Mouse (Mus musculus) mesoderm, embryonic 11.5 days (tissue): ENCODE data around the gene BC049730.
"Not testable (repeated sequence)": the region's sequence is repeated elsewhere in the genome, so short reads cannot be mapped to it uniquely, and the experiment has no call there.

Experiments
- DNase-seq: peaks from one replicate; pipeline ENCODE4 v3.0.0-alpha.2; 2012; ENCODE audit warnings: low read depth, low spot score

The BC049730 gene

DNA sequence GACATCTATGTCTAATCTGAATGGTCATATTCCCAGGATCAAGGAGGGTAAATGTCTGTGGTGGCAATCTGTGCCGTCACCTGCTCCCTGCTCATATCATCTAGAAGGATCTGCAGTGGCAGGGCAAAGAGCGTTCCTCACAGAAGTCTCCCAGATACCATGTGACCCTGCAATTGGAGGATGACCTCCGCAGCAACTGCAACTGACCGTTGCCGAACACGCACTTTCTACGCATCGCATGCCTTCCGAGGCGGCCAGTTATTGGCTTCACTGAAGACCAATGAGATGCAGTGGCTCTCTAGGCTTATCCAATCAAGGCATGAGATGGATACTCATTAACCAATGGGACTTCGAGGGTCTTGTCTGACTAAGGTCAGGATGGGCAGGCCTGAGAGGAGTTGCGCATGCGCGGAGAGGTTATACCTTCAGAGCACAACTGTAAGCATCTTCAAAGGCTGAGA lies at the start of gene BC049730:
Gene BC049730 (plus strand): TSS at position 411 of the 461 bp plus-strand sequence.
- no peak for DNase-seq

DNA sequence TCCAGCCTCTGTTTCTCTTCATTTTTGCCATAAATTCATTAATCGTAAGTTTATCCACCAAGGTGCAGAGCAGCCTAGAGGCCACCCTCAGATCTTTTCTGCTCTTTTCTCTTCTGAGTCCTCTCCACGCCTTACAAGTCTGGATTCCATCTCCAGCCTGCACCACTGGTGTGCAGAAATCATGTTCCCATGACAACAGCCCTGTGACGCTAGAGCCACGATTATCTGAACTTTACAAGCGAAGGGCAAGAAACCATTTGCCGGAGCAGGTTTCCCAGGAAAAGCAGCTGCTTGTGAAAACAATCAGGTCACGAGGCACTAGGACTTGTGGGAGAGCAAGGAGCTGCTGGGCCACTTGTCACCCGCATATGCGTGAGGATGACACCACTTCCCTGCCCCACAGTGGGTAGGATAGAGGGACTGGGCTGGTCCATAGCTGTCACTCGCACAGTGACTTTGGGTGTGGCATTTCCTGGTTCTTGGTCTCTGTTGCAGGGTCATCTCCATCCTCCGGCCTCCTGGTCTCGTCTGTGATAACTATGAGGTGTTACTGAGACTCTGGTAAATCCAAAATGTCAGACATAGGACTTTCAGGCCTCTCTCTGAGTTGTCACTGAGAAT lies 49.2 kb upstream of the BC049730 start:
- DNase-seq, result no peak

DNA sequence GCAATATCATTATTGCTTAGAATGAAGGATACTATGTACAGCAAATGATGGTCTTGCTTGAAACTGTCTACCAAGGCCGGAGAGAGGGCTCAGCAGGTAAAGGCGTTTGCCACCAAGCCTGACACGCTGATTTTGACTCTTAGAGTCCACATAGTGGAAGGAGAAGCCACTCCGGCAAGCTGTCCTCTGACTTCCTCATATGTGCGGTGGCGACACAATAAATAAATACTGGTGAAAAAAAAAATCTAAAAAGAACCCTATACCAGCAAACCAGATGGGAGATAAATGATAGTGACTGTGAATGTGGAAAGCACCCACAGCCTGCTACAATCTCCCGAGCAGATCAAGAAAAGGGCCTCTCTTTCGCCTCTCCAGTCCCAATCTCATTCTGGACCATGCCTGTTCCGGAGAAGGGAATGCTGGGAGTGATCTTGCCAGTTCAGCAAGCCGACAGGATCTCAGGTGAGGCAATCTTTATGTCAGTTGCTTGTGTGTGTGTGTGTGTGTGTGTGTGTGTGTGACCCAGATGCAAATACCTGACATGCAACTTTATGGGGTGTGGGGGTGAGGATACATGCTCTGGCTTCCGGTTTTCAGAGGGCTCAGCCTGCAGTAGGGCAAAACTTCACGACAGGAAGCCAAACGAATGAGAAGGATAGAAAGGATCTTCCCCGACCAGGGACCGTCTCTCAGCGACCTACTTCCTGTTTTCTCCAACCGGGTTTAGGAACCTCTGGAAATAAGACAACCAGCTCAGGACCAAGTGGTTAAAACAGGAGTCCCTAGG lies 47.7 kb upstream of the BC049730 start:
- no peak for DNase-seq

DNA sequence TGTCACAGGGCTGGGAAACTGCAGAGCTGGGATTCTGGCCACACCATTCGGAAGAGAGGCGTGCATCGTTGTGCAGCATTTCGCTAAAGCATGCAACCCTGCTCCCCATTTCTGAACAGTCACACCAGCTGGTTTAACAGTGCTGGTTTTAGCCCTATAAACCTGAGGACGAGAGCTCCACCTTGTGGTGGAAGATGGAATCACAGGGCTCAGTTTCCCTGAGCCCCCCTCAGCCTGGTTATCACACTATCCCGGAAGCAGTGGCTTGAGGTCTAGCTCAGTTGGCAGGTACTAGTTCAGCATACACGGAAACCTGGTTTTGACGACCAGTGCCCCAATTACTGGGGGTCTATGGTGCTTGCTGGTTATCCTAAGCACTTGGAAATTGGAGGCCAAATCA lies 46.5 kb upstream of the BC049730 start:
- DNase-seq, result peak; percentile 87

DNA sequence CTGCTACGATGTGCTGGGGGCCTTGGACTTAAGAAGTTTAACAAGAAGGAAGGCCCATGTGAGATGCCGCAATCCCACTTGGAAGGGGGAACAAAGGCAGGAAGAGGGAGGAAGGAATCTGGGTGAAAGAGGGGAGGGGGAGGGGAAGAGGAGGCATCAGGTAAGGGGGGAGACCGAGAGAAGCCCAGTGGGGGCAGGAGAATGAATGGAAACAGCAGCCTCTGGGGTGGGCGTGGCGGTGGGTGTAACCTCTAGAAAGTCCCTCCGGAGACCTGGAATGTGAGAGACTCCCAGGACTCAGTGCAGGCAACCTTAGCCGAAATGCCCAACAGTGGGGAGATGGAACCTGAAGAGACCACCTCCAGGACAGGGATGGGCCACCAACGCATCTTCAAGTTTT lies 44.7 kb upstream of the BC049730 start:
- DNase-seq, result no peak

DNA sequence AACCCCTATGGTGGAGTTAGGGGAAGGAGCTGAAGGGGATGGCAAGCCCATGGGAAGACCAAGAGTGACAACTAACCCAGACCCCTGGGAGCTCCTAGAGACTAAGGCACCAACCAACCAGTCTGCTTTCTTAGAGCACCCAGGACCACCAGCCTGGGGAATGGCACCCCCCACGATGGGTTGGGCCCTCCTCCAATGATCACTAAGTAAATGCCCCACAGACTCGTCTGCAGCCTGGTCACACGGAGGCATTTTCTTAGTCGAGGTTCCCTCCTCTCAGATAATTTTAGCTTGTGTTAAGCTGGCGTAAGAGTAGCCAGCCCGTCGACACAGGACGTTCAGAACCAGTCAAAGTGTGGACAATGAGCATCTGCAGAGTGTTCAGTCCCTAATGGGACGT lies 44.1 kb upstream of the BC049730 start:
- no peak for DNase-seq

DNA sequence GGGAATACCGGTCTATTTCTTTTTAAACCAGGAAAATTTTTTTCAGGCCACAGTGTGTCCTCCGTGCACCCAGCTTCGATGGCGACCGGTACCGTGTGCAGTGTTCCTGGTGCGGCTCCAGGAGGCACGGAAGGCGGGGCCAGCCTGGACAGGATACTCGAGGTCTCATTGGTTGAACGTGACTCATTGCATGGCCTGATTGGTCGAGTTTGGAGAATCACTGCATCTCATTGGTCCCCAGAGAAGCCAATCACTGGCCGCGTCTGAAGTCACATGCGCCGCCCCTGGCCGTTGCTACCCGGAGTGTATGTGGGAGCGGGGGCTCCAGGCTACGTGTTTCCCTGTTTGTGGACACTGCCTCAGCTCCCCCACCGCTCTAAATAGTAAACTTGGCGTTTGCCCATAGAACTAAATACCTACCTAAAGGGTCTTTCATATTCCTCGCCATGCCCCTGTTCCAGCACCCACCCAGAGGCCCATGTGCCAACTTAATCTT lies 37.0 kb upstream of the BC049730 start:
- DNase-seq, result no peak

DNA sequence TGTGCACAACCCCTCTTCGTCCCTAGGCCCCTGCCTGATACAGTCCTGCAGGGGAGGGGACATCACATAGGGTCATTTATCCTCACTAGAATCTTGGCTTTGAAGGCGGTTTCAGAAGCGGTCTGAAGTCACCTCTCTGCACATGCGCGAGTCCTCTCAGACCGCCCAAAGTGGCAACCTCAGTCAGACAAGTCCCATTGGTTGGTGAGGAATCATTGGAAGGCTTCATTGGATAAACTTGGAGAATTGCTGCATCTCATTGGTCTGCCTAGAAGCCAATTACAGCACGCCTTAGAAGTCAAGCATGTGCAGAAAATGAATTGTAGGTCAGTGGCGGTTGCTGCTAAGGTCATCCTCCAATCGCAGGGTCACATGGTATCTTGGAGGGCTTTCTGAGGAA lies 32.5 kb upstream of the BC049730 start, which contains the start of gene Tex101:
Gene Tex101 (minus strand): TSS at position 101 of the 400 bp plus-strand sequence.
- DNase-seq, result no peak

DNA sequence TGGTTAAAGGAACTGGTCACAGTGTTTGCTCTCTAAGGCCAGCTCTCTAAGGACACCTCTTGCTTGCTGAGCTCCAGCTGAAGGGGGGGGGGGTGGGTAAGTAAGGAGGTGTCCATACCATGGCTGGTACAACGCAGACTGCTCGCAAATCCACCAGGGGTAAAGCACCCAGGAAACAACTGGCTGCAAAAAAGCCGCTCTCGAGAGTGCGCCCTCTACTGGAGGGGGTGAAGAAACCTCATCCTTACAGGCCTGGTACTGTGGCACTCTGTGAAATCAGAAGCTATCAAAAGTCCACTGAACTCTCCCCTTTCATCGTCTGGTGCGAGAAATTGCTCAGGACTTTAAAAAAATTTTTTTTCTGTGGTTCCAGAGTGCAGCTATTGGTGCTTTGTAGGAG lies 24.9 kb upstream of the BC049730 start:
- DNase-seq, result not testable (repeated sequence)

DNA sequence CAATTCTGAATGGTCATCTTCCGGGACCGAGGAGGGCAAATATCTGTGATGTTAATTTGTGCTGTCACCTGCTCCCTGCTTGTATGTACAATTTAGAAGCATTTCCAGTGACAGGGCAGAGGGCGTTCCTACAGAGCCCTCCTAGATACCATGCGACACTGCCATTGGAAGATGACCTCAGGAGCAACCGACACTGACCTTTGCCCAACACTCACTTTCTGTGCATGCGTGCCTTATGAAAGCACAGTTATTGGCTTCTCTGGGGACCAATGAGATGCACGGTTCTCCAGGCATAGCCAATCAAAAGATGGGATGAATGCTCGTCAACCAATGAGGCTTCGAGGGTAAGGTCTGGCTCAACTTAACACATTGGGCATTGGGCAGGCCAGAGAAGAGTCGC lies 21.5 kb upstream of the BC049730 start:
- not testable (repeated sequence) for DNase-seq

DNA sequence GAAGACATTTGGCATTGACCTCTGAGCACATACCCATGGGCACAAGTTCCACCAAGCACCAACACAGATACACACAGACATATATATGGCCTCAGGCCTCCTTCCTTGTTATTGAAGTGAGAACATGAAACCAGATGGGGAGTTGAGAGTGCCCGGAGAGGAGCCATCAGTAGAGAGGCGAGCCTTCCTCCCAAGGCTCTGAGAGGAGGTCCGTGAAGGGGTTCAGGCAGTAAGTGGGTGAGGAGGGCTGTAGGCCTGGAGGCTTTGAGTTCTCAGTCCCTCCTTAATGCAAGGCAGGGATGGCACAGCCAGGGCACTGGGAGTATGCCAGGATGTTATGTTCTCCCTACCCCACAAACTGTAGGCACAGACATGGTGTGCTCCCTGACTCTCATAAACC lies 16.3 kb upstream of the BC049730 start:
- DNase-seq, result not testable (repeated sequence)

DNA sequence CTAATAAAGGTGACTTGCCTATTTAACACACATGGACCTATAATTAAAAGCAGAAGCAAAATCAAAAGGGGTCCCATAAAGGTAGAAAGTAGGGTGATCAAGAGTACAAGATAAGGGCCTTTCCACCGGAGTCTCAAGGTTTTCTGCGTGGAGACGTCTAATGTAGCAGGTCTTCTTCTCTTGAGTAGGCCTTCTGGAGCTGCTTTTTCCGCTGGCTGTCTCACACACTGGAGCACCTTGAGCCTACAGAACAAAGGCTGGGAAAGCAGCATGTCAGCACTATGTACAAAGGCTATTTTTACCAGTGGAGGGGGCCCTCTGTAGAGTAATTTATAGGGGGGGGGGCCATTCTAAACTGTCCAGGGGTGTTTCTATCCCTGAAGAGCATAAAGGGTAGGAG lies 11.2 kb upstream of the BC049730 start:
- DNase-seq, result not testable (repeated sequence)

DNA sequence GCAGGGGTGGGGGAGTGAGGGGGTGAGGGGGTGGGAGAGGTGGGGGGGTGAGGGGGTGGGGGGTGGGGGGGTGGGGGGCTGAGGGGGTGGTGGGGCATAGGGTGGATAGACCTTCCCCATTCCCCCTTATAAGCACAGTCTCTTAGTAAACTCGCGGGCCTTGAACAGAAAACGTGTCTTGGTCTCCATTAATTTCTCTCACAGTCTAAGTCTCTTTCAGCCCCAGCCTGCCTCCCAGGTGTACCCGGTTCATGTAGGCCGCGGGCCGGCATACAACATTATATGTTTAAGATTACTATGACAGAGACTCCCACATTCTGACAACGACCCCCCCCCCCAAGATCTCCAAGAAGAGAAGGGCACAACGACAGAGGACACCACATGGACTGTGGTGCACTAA lies 6.2 kb upstream of the BC049730 start:
- not testable (repeated sequence) for DNase-seq

DNA sequence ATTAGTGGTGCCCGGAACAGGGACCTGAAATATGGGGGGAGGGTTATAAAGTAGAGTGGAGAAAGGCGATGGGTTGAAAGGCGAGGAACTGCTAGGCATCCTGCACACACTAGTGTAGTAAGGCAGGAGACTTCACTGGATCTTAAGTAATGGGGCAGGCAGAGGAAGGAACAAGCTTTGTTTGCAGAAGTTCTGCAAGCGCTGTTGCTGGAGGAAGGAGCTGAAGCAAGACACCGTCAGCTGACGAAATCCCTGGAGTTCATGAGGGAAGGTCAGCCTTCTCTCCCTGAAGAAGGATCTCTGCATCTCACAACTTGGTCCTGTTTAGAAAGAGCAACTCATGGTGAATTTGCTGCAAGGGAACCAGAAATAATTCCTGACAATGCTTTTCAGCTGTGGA lies 6.0 kb downstream of the BC049730 start:
- DNase-seq, result no peak

DNA sequence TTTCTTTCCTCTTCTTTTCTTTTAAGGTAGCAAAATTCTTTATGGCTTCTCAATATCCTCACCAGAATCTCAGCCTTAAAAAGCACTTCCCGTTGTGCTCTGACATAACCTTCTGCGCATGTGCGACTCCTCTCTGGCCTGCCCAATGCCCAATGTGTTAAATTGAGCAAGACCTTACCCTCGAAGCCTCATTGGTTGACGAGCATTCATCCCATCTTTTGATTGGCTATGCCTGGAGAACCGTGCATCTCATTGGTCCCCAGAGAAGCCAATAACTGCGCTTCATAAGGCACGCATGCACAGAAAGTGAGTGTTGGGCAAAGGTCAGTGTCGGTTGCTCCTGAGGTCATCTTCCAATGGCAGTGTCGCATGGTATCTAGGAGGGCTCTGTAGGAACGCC lies 17.8 kb downstream of the BC049730 start, which contains the start of gene Gm4763:
Gene Gm4763 (minus strand): TSS at position 101 of the 400 bp plus-strand sequence.
- not testable (repeated sequence) for DNase-seq

DNA sequence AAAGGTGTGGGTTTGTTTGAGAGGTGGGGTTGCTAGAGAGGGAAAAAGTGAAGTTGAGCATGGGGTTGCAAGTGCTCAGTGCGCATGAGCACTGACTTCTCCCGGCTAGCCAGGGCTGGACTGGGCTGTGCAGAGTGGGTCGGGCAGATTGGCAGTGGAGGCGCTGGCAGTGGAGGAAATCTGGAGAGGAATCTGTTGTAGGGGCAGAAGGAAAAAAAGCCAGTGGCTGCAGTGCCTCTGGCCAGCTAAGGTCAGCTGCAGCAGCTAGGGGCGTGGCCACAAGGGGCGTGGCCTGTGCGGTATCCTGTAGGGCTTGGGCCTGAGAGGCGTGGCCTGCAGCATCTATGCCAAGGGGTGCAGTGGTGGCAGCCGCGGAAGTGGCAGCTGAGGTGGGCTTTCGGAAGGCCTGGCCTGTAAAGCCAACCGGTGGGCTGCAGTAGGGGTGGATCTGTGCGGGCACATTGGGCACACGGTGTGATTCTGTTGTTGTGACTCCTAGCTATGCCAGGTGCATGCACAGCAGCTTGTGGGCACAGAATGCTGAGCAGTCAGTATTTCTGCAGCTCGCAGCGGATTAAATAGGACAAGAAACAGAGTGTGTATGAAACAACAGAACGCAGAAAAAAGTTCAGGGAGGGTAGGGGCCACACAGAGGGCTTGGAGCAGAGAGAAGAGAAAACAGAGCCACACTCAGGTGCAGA lies 27.1 kb downstream of the BC049730 start:
- peak; percentile 52 for DNase-seq

DNA sequence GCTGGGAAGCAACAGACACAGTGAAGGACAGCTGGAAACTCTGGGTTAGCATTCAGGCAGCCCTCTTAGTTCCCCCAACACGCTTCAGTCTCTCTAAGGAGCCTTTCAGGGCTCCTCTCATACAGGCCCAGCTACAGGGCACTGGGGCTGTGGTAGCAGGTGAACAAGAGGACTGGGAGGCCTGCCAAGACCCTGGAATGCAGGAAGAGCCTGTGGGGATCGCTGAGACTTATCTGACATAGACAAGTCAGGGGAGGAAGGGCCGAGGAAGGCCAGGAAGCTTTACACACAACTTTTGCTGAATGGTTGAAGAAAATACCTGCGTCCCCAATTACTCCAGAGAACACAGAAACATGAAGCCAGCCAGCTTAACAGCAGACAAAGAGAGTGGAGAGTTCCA lies 41.7 kb downstream of the BC049730 start:
- no peak for DNase-seq

DNA sequence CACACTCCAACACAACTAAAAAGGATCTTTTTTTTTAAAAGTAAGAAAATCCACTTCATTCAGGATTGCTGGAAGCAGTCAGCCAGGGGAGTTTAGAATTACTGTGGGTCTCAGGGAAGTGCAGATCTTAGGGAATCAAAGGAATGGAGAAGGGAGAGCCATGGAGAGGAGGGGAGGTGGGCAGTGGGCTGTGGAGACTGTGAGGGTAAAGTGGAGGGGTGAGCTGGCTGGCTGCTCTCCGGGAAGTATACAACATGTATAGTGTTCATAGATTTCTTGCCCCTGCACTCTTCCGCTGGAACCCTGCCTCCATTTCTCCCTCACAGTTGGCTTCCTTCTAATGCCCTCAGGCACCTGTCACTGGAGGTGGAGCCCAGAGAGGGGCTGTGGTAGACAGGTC lies 42.6 kb downstream of the BC049730 start:
- no peak for DNase-seq

DNA sequence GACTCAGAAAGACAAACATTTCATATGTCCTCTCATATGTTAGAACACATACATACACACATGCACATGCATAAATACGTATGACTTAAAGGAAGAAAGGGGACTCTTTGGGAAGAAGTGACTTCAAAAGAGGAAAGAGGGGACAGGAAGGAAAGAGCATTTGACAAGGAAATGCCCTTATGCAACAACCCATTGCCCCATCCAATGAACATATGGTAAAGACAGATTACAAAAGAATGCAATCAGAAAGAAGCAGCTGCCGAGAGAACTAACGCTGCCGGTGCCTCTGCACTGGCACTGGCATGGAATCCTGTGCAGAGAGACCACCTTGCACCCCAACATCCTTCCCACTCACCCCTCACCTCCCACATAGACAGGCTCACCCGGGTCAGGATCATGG lies 44.4 kb downstream of the BC049730 start:
- DNase-seq, result no peak

DNA sequence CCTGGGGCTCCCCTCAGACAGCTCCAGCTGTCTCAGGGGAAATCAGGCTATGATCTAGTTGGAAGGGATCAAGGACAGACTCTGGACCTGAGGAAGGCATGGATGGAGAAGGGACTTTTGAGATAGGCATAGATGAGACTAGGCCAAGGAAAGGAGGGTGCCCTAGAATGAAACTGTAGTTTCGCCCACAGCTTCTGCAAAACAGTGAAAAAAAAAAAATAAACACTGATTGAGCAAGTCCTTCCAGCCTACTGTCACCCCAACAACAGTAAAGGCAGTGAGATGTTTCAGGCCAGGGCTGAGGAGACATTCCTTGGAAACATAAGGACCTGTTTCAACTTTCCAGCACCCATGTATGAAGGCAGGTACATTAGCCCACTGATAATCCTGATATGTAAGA lies 49.5 kb downstream of the BC049730 start:
- no peak for DNase-seq

DNA sequence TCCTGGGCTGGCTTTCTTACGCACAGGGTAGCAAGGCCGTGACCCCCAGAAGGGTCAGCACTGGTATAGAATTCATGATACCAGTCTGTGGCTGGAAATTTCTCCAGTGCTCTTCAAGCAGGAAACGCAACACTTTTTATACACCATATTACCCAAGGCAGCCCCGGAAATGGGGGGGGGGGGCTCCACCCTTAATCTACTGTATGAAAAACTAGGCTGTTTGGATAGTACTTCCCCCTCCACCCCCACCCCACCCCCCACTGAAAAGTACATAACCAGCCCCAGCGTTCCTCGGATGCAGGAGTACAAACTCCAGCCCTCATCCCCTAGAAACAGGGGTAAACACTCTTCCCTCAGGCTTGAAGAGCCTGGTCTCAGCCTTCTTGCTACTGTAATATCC lies 51.2 kb downstream of the BC049730 start, which contains the start of gene Cd177:
Gene Cd177 (minus strand): TSS at position 101 of the 400 bp plus-strand sequence.
- DNase-seq, result no peak

DNA sequence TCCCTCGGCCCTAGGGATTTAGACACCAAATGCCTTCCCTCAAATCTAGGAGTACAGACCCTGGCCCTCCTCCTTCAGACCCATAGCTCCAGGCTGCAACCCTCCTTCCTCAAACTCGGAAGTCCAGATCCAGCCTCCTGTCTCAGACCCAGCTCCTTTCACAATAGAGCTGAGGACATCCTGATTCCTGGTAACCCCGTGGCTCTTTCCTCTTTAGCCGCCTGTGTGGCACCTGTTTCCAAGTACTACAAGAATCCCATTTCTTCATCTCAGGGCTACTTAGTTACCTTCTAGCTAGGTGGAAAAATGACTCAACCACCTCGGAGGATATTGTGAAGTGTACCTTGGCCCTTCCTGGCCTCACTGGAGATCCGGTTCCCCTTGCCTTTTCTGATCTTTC lies 52.1 kb downstream of the BC049730 start:
- DNase-seq, result no peak
